Mouse (Mus musculus) heart, postnatal 0 days (tissue): ENCODE measurements at regions not wholly inside any gene's neighbourhood (a gene's known extent, or its start where the extent isn't known, plus 50 kb on each side); places are given as distances from the start of the nearest gene placed in this dataset.

Experiments used
- ATAC-seq: fragments of 200-750 bp; cut with Nextera tagmentation; 2 replicates; pipeline ENCODE4 v1.8.0; 2017; ENCODE audit warnings: low read depth, moderate number of reproducible peaks, moderate library complexity; ENCODE audit not compliant: insufficient read depth
- DNase-seq: peaks from one replicate; pipeline ENCODE4 v3.0.0-alpha.2; 2016; ENCODE audit warnings: low spot score
- H3K27ac ChIP-seq: fragments of 300-500 bp; sonication (generic); 2 replicates; pipeline ENCODE4 v1.5.1; 2014; ENCODE audit warnings: low read depth, mild to moderate bottlenecking
- H3K27me3 ChIP-seq: fragments of 300-500 bp; sonication (generic); 2 replicates; pipeline ENCODE4 v1.6.1; 2014; ENCODE audit warnings: low read length, mixed read lengths; ENCODE audit not compliant: control insufficient read depth, insufficient read depth
- H3K36me3 ChIP-seq: fragments of 300-500 bp; sonication (generic); replicated peaks from 2 replicates; pipeline ENCODE4 v1.6.1; 2014; ENCODE audit warnings: low read length, mixed read lengths; ENCODE audit not compliant: control insufficient read depth, insufficient read depth
- H3K4me1 ChIP-seq: fragments of 300-500 bp; sonication (generic); 2 replicates; pipeline ENCODE4 v1.6.1; 2014; ENCODE audit warnings: antibody characterized with exemption; ENCODE audit not compliant: control insufficient read depth, insufficient read depth
- H3K4me2 ChIP-seq: fragments of 300-500 bp; sonication (generic); 2 replicates; pipeline ENCODE4 v1.6.1; 2014; ENCODE audit warnings: low read depth, mild to moderate bottlenecking, low read length, moderate library complexity
- H3K4me3 ChIP-seq: fragments of 300-500 bp; sonication (generic); 2 replicates; pipeline ENCODE4 v1.5.1; 2014; ENCODE audit warnings: low read depth, low read length
- H3K9ac ChIP-seq: fragments of 300-500 bp; sonication (generic); replicated peaks from 2 replicates; pipeline ENCODE4 v1.6.1; 2014; ENCODE audit warnings: low read depth, low read length, mixed read lengths
- H3K9me3 ChIP-seq: fragments of 300-500 bp; sonication (generic); replicated peaks from 2 replicates; pipeline ENCODE4 v1.6.1; 2016; ENCODE audit warnings: low read length; ENCODE audit not compliant: control insufficient read depth
- CTCF ChIP-seq: IDR thresholded peaks from 2 replicates; pipeline ENCODE4 v1.5.1; 2016; ENCODE audit warnings: antibody characterized with exemption, control low read depth, low read depth
- EP300 ChIP-seq: IDR thresholded peaks from 2 replicates; pipeline ENCODE4 v1.6.1; 2016; ENCODE audit warnings: antibody characterized with exemption, low read depth
- WGBS: fragments of 180-500 bp; shearing (Covaris S2); extraction: QIAGEN DNeasy Blood & Tissue Kit; methylation state at CpG from one replicate; pipeline ENCODE4 v1.1.7; 2014; 5-methylcytosine and 5-hydroxymethylcytosine counted together

- no peak for ATAC-seq
Observed at GRCm38 (mm10) chr1:56294391-56294790, 342.8 kb downstream of the Hsfy2 start.

GRCm38 (mm10) chr1:56289748-56290147 is 347.5 kb downstream of the Hsfy2 start:
- Histone ChIP-seq H3K9ac (no peak overlapping the region), H3K36me3 (no peaks in the 10 kb centered on the region), H3K4me3 (no peak overlapping the region), H3K27ac (no peak overlapping the region), H3K4me1 (no peaks in the 10 kb centered on the region), H3K4me2 (no peak overlapping the region), H3K27me3 (no peaks in the 10 kb centered on the region), H3K9me3 (no peaks in the 10 kb centered on the region)
- 57% methylated on average over 1 of the region's 1 CpGs for WGBS
- no peak for TF ChIP-seq CTCF
- TF ChIP-seq EP300, result no peak
- no peak for ATAC-seq
- DNase-seq, result no peak

More at GRCm38 (mm10) chr1:56294391-56294790, 342.8 kb downstream of the Hsfy2 start:
- no peak overlapping the region for H3K4me3 ChIP-seq
- WGBS, result 55% methylated on average over 2 of the region's 2 CpGs
- no peak overlapping the region for H3K27ac ChIP-seq
- no peaks in the 10 kb centered on the region for H3K4me1 ChIP-seq
- no peaks in the 10 kb centered on the region for H3K9me3 ChIP-seq
- no peaks in the 10 kb centered on the region for H3K27me3 ChIP-seq
- DNase-seq, result no peak
- no peak for TF ChIP-seq CTCF
- no peaks in the 10 kb centered on the region for H3K36me3 ChIP-seq
- H3K4me2 ChIP-seq, result no peak overlapping the region
- H3K9ac ChIP-seq, result no peak overlapping the region

DNA sequence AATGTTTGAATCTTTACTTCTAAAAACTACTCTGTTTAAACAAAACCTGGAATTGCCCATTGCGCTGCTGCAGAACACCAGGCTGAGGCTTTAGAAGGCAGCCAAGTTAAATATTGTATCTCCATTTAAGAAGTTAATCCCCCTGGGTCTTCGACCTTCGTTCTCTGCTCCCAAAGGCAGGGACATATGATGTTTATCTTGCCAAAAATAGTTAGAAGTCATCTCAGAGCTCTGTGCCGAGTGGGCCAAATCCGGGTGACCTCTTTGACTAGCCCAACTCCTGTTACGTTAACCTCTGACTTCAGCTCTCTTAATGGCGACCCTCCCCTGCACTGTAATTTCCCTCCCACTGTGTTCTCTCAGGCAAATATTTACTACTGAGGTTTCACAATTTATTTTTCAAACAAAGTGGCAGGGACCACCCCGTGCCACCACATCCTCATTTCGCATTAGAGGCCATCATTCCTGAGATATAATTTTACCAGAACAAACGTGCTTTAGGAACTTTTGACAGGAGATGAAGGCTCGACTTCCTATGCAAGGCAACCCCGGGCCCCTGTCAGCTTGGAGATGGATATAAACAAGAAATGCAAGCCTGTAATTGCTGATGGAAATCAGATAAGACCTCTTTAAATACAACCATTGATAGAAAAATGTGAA is 350.7 kb downstream of the Hsfy2 start:
- TF ChIP-seq EP300 (no peak), CTCF (no peak)
- Histone ChIP-seq H3K9me3 (no peaks in the 10 kb centered on the region), H3K4me2 (no peak overlapping the region), H3K4me1 (no peaks in the 10 kb centered on the region), H3K4me3 (no peak overlapping the region), H3K36me3 (no peaks in the 10 kb centered on the region), H3K27ac (no peak overlapping the region), H3K27me3 (no peaks in the 10 kb centered on the region), H3K9ac (no peak overlapping the region)
- WGBS, result 53% methylated on average over 12 of the region's 12 CpGs
- DNase-seq (no peak), ATAC-seq (no peak)

- DNase-seq, result no peak
- Histone ChIP-seq H3K9ac (no peak overlapping the region), H3K27ac (no peak overlapping the region), H3K36me3 (no peaks in the 10 kb centered on the region), H3K4me1 (no peaks in the 10 kb centered on the region), H3K9me3 (no peaks in the 10 kb centered on the region), H3K4me3 (no peak overlapping the region), H3K4me2 (no peak overlapping the region), H3K27me3 (no peaks in the 10 kb centered on the region)
- no peak for TF ChIP-seq CTCF
- no peak for TF ChIP-seq EP300
- 64% methylated on average over 2 of the region's 2 CpGs for WGBS
- ATAC-seq, result no peak
Observed at GRCm38 (mm10) chr1:56261708-56262107, 375.5 kb downstream of the Hsfy2 start.

DNA sequence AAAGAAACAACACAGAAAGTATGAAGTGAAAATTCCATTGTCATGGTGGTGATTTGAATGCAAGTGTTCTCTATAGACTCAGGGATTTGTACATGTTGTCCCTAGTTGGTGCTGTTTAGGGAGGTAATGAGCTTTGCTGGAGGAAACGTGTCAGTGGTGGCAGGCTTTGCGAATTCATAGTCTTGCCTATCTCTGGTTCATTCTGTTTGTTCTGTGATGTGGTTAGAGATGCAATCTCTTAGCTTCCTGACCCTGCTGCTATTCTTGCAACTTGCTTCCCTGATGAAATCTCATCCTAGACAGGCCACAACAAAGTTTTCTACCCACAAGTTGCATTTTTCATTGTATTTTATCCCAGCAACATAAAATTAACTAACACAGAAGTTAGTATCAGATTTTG is 376.5 kb downstream of the Hsfy2 start:
- H3K9me3 ChIP-seq, result no peaks in the 10 kb centered on the region
- H3K27me3 ChIP-seq, result no peaks in the 10 kb centered on the region
- no peak overlapping the region for H3K27ac ChIP-seq
- ATAC-seq (no peak), DNase-seq (no peak)
- no peaks in the 10 kb centered on the region for H3K36me3 ChIP-seq
- no peak overlapping the region for H3K4me3 ChIP-seq
- no peak for TF ChIP-seq EP300
- TF ChIP-seq CTCF, result no peak
- 47% methylated on average over 2 of the region's 2 CpGs for WGBS
- H3K4me1 ChIP-seq, result no peaks in the 10 kb centered on the region
- no peak overlapping the region for H3K4me2 ChIP-seq
- H3K9ac ChIP-seq, result no peak overlapping the region

GRCm38 (mm10) chr1:56256839-56257490 is 380.3 kb downstream of the Hsfy2 start:
- DNase-seq, result no peak
- Histone ChIP-seq H3K4me1 (no peaks in the 10 kb centered on the region), H3K27ac (no peak overlapping the region), H3K4me2 (no peak overlapping the region), H3K9ac (no peak overlapping the region), H3K36me3 (no peaks in the 10 kb centered on the region), H3K4me3 (no peak overlapping the region), H3K27me3 (no peaks in the 10 kb centered on the region), H3K9me3 (no peaks in the 10 kb centered on the region)
- 77% methylated on average over 5 of the region's 5 CpGs for WGBS
- TF ChIP-seq CTCF (no peak), EP300 (no peak)
- no peak for ATAC-seq
